Mouse (Mus musculus) E14TG2a.4 (cell line): ENCODE data around the gene Tpst2.

ENCODE experiments used
- CTCF ChIP-seq: conservative IDR thresholded peaks from 2 replicates; pipeline ENCODE4 v1.5.1; 2014; ENCODE audit warnings: low read length
- NANOG ChIP-seq: IDR thresholded peaks from 2 replicates; pipeline ENCODE4 v1.6.1; 2014; ENCODE audit warnings: borderline replicate concordance, low read length, mixed read lengths
- POU5F1 ChIP-seq: IDR thresholded peaks from 2 replicates; pipeline ENCODE4 v1.6.1; 2014; ENCODE audit warnings: low read length, borderline replicate concordance

GRCm38 (mm10) chr5:112237866-112238570 is 38.5 kb upstream of the Tpst2 start:
- TF ChIP-seq CTCF (no peak), POU5F1 (no peak), NANOG (no peak)
